Mouse (Mus musculus) heart, postnatal 14 days (tissue): Measurements from ENCODE around the gene Pax7. TPM values are rescaled to one million over a fixed set of nuclear protein-coding genes. Genes with fewer than 3 reads are reported as not detected.
A peak's percentile ranks its signal among the peaks of the same experiment; 100 is the strongest.

Experiments used
- DNase-seq, 2 experiments: peaks; one replicate each; pipeline ENCODE4 v3.0.0; 2021 to 2022
- intact Hi-C: fragments of 180-260 bp; cut with DNase I; formaldehyde crosslinking; loops from one replicate; pipeline ENCODE4 v1.15.1; 2025
- long read RNA-seq, 2 experiments: library from polyadenylated mRNA; stranded (forward); transcript quantifications; one replicate each; pipeline ENCODE4 v2.0.0; 2021
- total RNA-seq, 2 experiments: library from RNA; stranded (reverse); gene quantifications; 2 replicates each; pipeline ENCODE4 v1.2.3; 2021

The Pax7 gene
- total RNA-seq = not detected
- long read RNA-seq, experiment 1 = 0 reads
- long read RNA-seq, experiment 2 = 0 reads

- intact Hi-C loops = no loop called here
Measured at GRCm38 (mm10) chr4:139833036-139833634, at the start of gene Pax7. Gene Pax7 (minus strand): TSS chr4:139833528.

GRCm38 (mm10) chr4:139881796-139882195 is 48.5 kb upstream of the Pax7 start:
- DNase-seq = no peak
- intact Hi-C loops = no loop called here

More at GRCm38 (mm10) chr4:139833036-139833634, at the start of gene Pax7:
- DNase-seq = no peak

GRCm38 (mm10) chr4:139879324-139879723 is 46.0 kb upstream of the Pax7 start:
- DNase-seq = no peak
- intact Hi-C loops = loop anchor here (5.0 to 10.0 kb wide), 2 partner anchors 153 to 795 kb away; no protein-coding TSS in a partner anchor

GRCm38 (mm10) chr4:139878443-139878842 is 45.1 kb upstream of the Pax7 start:
- no peak for DNase-seq
- intact Hi-C loops = loop anchor here (5.0 to 10.0 kb wide), 2 partner anchors 154 to 796 kb away; no protein-coding TSS in a partner anchor

- peak; percentile 45 to 72 for DNase-seq
- intact Hi-C loops = loop anchor here (5.0 to 10.0 kb wide), 2 partner anchors 155 to 798 kb away; no protein-coding TSS in a partner anchor
Measured at GRCm38 (mm10) chr4:139877269-139877668, 43.9 kb upstream of the Pax7 start.

- intact Hi-C loops = loop anchor here (2.0 to 10.0 kb wide), 3 partner anchors 376 to 802 kb away; no protein-coding TSS in a partner anchor
- peak; percentile 40 to 67 for DNase-seq
Measured at GRCm38 (mm10) chr4:139872595-139872994, 39.3 kb upstream of the Pax7 start.

GRCm38 (mm10) chr4:139871699-139872098 is 38.4 kb upstream of the Pax7 start:
- intact Hi-C loops = loop anchor here (2.0 to 10.0 kb wide), 3 partner anchors 377 to 803 kb away; no protein-coding TSS in a partner anchor
- DNase-seq = no peak

GRCm38 (mm10) chr4:139863218-139863617 is 29.9 kb upstream of the Pax7 start:
- intact Hi-C loops = no loop called here
- DNase-seq = no peak

GRCm38 (mm10) chr4:139858635-139859176 is 25.4 kb upstream of the Pax7 start:
- DNase-seq = peak; percentile 84 to 92
- intact Hi-C loops = loop anchor here (1.0 to 10.0 kb wide), 3 partner anchors 174 to 374 kb away; no protein-coding TSS in a partner anchor

GRCm38 (mm10) chr4:139852219-139853035 is 19.1 kb upstream of the Pax7 start:
- intact Hi-C loops = loop anchor here (10.0 kb wide), 1 partner anchor 368 kb away; no protein-coding TSS in a partner anchor
- no peak for DNase-seq

- DNase-seq = no peak
- intact Hi-C loops = loop anchor here (10.0 kb wide), 1 partner anchor 367 kb away; no protein-coding TSS in a partner anchor
Measured at GRCm38 (mm10) chr4:139851387-139851786, 18.1 kb upstream of the Pax7 start.

GRCm38 (mm10) chr4:139850547-139851170 is 17.3 kb upstream of the Pax7 start:
- DNase-seq = no peak
- intact Hi-C loops = loop anchor here (10.0 kb wide), 1 partner anchor 366 kb away; no protein-coding TSS in a partner anchor

- intact Hi-C loops = no loop called here
- no peak for DNase-seq
Measured at GRCm38 (mm10) chr4:139843456-139843855, 10.1 kb upstream of the Pax7 start.

GRCm38 (mm10) chr4:139842919-139843318 is 9.6 kb upstream of the Pax7 start:
- DNase-seq = no peak
- intact Hi-C loops = no loop called here

GRCm38 (mm10) chr4:139840939-139841500 is 7.7 kb upstream of the Pax7 start:
- intact Hi-C loops = no loop called here

GRCm38 (mm10) chr4:139840442-139840841 is 7.1 kb upstream of the Pax7 start:
- intact Hi-C loops = no loop called here
- DNase-seq = no peak

More at GRCm38 (mm10) chr4:139840939-139841500, 7.7 kb upstream of the Pax7 start:
- DNase-seq = no peak

GRCm38 (mm10) chr4:139836681-139837080 is 3.4 kb upstream of the Pax7 start:
- DNase-seq = no peak
- intact Hi-C loops = no loop called here

- DNase-seq = no peak
- intact Hi-C loops = no loop called here
Measured at GRCm38 (mm10) chr4:139836196-139836595, 2.9 kb upstream of the Pax7 start.

GRCm38 (mm10) chr4:139833817-139834401 is 581 bp upstream of the Pax7 start:
- intact Hi-C loops = no loop called here

More at GRCm38 (mm10) chr4:139833817-139834401, 581 bp upstream of the Pax7 start:
- DNase-seq = no peak
